Mouse (Mus musculus): Measurements from ENCODE around the gene Mecom.

DNA sequence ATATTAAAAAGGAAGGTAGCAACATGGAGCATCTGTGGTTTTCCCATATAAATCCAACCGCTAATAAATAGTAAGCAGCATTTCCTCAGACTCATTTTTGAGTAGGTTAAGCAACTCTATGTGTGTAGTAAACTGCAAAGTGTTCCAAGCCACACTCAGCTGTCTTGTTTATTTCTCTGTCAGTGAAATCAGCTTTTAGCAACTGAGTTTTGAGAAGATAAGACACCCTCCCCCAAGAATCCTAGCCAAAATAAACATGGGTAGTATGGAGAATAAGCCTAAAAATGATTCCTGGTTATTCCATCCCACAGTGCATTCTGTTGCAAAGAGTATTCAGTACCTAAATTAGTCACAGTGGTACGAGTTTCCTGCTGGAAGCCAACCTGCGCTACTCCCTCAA lies 450.1 kb downstream of the Mecom start:
- TF ChIP-seq CTCF (IDR thresholded peaks at IDR 0.05; ENCODE audit: extremely low read depth, insufficient read depth, insufficient read length, insufficient replicate concordance) (no peak), POLR2A (IDR thresholded peaks at IDR 0.05; ENCODE audit: low read depth, low read length) (no peak)
